Mouse (Mus musculus) small intestine, adult 2 months (tissue): ENCODE data around the gene Tescl.

Source experiments
- CTCF ChIP-seq: fragments of 200-500 bp; IDR thresholded peaks from 2 replicates; pipeline ENCODE4 v1.5.1; 2012; ENCODE audit warnings: low read depth, mild to moderate bottlenecking, control low read depth, inconsistent platforms, low read length, moderate library complexity, mixed read lengths; ENCODE audit not compliant: insufficient replicate concordance, insufficient read length; ENCODE audit errors: extremely low read depth
- POLR2A ChIP-seq: fragments of 200-500 bp; IDR thresholded peaks from 2 replicates; pipeline ENCODE4 v1.6.1; 2012; ENCODE audit warnings: low read depth, mild to moderate bottlenecking, control low read depth, inconsistent platforms, low read length, moderate library complexity

DNA sequence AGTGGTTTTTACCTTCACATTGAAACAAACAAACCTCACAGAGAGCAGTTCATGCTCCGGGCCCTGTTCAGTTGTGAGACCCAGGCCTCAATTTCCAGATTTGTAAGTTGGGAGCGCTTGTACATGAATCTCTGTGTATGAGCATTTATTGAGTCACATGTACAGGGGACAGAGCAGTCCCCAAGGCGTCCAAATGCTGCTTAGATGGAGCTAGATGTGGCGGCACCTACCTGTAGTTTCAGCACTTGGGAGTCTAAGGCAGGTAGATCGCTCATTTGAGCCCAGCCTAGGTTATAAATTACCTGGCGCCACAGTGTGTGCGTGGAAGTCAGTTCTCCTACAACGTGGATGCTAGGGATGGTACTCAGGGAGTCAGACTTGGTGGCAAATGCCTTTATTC lies 42.7 kb upstream of the Tescl start:
- TF ChIP-seq POLR2A = no peak
- no peak for TF ChIP-seq CTCF
